Comparison of ENCODE assay signal across 14 mouse cellular contexts in the genomic region with DNA sequence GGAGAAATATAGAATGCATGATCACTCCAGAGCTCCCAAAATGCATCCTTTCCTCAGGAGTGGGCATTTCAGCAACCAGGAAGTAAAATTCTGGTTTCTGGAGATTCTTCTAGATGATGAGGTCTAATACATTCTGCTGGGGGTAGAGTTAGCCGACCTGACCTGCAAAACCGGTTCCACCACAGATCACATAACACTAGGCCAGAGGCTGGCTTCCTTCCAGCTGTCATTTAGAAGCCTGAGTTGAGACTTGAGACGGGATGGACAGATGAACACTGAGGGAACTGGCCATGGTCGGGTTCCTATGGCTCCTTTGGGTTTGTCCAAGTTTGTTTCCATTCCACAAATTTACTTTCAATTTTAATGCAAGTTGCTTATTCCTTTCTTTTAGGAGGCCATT.
DNase-seq lines count a peak whose midpoint lies in the region; ATAC-seq and TF ChIP-seq lines count a peak whose summit lies in the region.
"Had no signal": no experiment of that assay in that cellular context is flagged by ENCODE, and none has a peak within 500 bp of the region (broad histone marks: within the 10 kb centered on the region; RNA-seq: fewer than 3 reads in every experiment).

No protein-coding gene starts in this region.

- H3K4me3 ChIP-seq in stomach, postnatal 0 days (ENCODE audit: low read depth, low read length), result no peak overlapping the region
- H3K4me3 ChIP-seq: heart, embryonic 15.5 days; hindbrain, embryonic 15.5 days; liver, embryonic 15.5 days; neural tube, embryonic 15.5 days had no signal

- no peaks in the 10 kb centered on the region for H3K27me3 ChIP-seq in stomach, postnatal 0 days (ENCODE audit: control insufficient read depth, insufficient read depth, low read length)
- H3K27me3 ChIP-seq: heart, embryonic 15.5 days; hindbrain, embryonic 15.5 days; liver, embryonic 15.5 days; neural tube, embryonic 15.5 days had no signal

- no peaks in the 10 kb centered on the region for H3K36me3 ChIP-seq in stomach, postnatal 0 days (ENCODE audit: control insufficient read depth, insufficient read depth, low read length)
- H3K36me3 ChIP-seq: heart, embryonic 15.5 days; hindbrain, embryonic 15.5 days; liver, embryonic 15.5 days; neural tube, embryonic 15.5 days had no signal

- intact Hi-C loops in heart, postnatal 25 days (cut with DNase I), result no loop called here
- intact Hi-C loops in left cerebral cortex, postnatal 4 days (cut with DNase I), result no loop called here

- H3K4me1 ChIP-seq in stomach, postnatal 0 days (replicated peaks; ENCODE audit: control insufficient read depth, insufficient read depth), result no peaks in the 10 kb centered on the region
- H3K4me1 ChIP-seq: heart, embryonic 15.5 days; hindbrain, embryonic 15.5 days; liver, embryonic 15.5 days; neural tube, embryonic 15.5 days had no signal

- no peak overlapping the region for H3K4me2 ChIP-seq in stomach, postnatal 0 days (replicated peaks; ENCODE audit: low read depth)
- H3K4me2 ChIP-seq: heart, embryonic 15.5 days; hindbrain, embryonic 15.5 days; liver, embryonic 15.5 days; neural tube, embryonic 15.5 days had no signal

- TF ChIP-seq EP300 in stomach, postnatal 0 days (optimal IDR thresholded peaks at IDR 0.05), result no peak

- no peak overlapping the region for H3K9ac ChIP-seq in stomach, postnatal 0 days (ENCODE audit: low read length)
- H3K9ac ChIP-seq: heart, embryonic 15.5 days; hindbrain, embryonic 15.5 days; liver, embryonic 15.5 days; neural tube, embryonic 15.5 days had no signal

- no peak overlapping the region for H3K27ac ChIP-seq in stomach, postnatal 0 days (replicated peaks)
- H3K27ac ChIP-seq: heart, embryonic 15.5 days; hindbrain, embryonic 15.5 days; liver, embryonic 15.5 days; neural tube, embryonic 15.5 days had no signal

- 20% methylated on average over 4 of the region's 4 CpGs for WGBS in large intestine, adult 2 months
- WGBS in stomach, postnatal 0 days, result 39% methylated on average over 4 of the region's 4 CpGs

- TF ChIP-seq CTCF in stomach, postnatal 0 days (IDR thresholded peaks at IDR 0.05; ENCODE audit: low read depth), result no peak

- ATAC-seq in stomach, postnatal 0 days (ENCODE audit: low FRiP score, low TSS enrichment), result no peak

- H3K9me3 ChIP-seq in stomach, postnatal 0 days (ENCODE audit: control insufficient read depth, low read length), result no peaks in the 10 kb centered on the region
- H3K9me3 ChIP-seq: heart, embryonic 15.5 days; hindbrain, embryonic 15.5 days; liver, embryonic 15.5 days; neural tube, embryonic 15.5 days had no signal

- peak; percentile 12 for DNase-seq in urinary bladder, postnatal 25 days (ENCODE audit: low spot score)
- DNase-seq in urinary bladder, adult 2 months (ENCODE audit: low spot score), result no peak
- peak; percentile 41 to 42 for DNase-seq in kidney, adult 8-10 months
- peak; percentile 61 for DNase-seq in large intestine, adult 2 months (ENCODE audit: low read depth, low spot score)
- DNase-seq in stomach, postnatal 0 days (ENCODE audit: low spot score), result peak; percentile 28
- DNase-seq in heart, postnatal 25 days (ENCODE audit: low spot score), result no peak
- DNase-seq in left cerebral cortex, postnatal 4 days, result no peak
- DNase-seq in MN1 (ENCODE audit: low spot score), result no peak
- DNase-seq: retina, postnatal 1 day; spleen, adult 18-20 months had no signal

Comparison
In these comparisons a context has a peak if more than half of its experiments do, and no peak if none do; other contexts are left out.
1. DNase-seq: peak in urinary bladder, postnatal 25 days (single experiment), kidney, adult 8-10 months (2 of 2), large intestine, adult 2 months (single experiment) and stomach, postnatal 0 days (single experiment); none in urinary bladder, adult 2 months (single experiment), heart, postnatal 25 days (single experiment), left cerebral cortex, postnatal 4 days (single experiment) and MN1 (single experiment).